Mouse (Mus musculus): ENCODE results near the gene Cdc27. TPM values are rescaled to one million over a fixed set of nuclear protein-coding genes. Genes with fewer than 3 reads are reported as not detected.
"Not testable (repeated sequence)": the region's sequence is repeated elsewhere in the genome, so short reads cannot be mapped to it uniquely, and the experiment has no call there.

Cdc27 gene
- polyA plus RNA-seq, 1 experiment from 2014 or later: 39.7 TPM

GRCm38 (mm10) chr11:104570515-104570914 is 20.1 kb upstream of the Cdc27 start:
- H3K4me3 ChIP-seq (ENCODE audit: control insufficient read depth in 1 of 2, insufficient read depth in 1 of 2, low read depth in 1 of 2, low read length in 2 of 2); H3K27me3 ChIP-seq (ENCODE audit: control insufficient read depth, insufficient read depth, low read length); H3K4me2 ChIP-seq (ENCODE audit: low read length); H3K9ac ChIP-seq (ENCODE audit: low read length); ATAC-seq (ENCODE audit: insufficient number of reproducible peaks, insufficient read depth, low FRiP score, low read depth); H3K9me3 ChIP-seq (ENCODE audit: control insufficient read depth, low read length); H3K27ac ChIP-seq (replicated peaks in 1 of 2; ENCODE audit: control insufficient read depth in 1 of 2, insufficient read depth in 1 of 2, low read depth in 2 of 2, low read length in 2 of 2); H3K36me3 ChIP-seq (ENCODE audit: control insufficient read depth, insufficient read depth, low read length): not testable (repeated sequence)
- WGBS: 87% methylated on average over 8 of the region's 8 CpGs
- peaks cover 24 to 34% of the 10 kb centered on the region in 2 experiments for H3K4me1 ChIP-seq (ENCODE audit: control insufficient read depth in 2 of 2, insufficient read depth in 2 of 2, low read length in 2 of 2)

GRCm38 (mm10) chr11:104568326-104568725 is 17.9 kb upstream of the Cdc27 start:
- no peak overlapping the region for H3K4me3 ChIP-seq (ENCODE audit: control insufficient read depth in 1 of 2, insufficient read depth in 1 of 2, low read depth in 1 of 2, low read length in 2 of 2)
- no peak overlapping the region for H3K9ac ChIP-seq (ENCODE audit: low read length)
- H3K27ac ChIP-seq (replicated peaks in 1 of 2; ENCODE audit: control insufficient read depth in 1 of 2, insufficient read depth in 1 of 2, low read depth in 2 of 2, low read length in 2 of 2): peak overlapping the region in 1 of 2 experiments; percentile 12; a peak in 3 of 4 replicates
- no peak overlapping the region for H3K4me2 ChIP-seq (ENCODE audit: low read length)
- ATAC-seq (ENCODE audit: insufficient number of reproducible peaks, insufficient read depth, low FRiP score, low read depth): no peak
- WGBS: 94% methylated on average over 4 of the region's 4 CpGs
- no peaks in the 10 kb centered on the region for H3K36me3 ChIP-seq (ENCODE audit: control insufficient read depth, insufficient read depth, low read length)
- H3K9me3 ChIP-seq (ENCODE audit: control insufficient read depth, low read length): peaks cover 5% of the 10 kb centered on the region; the same call in 1 of the 2 replicates
- H3K27me3 ChIP-seq (ENCODE audit: control insufficient read depth, insufficient read depth, low read length): no peaks in the 10 kb centered on the region
- H3K4me1 ChIP-seq (ENCODE audit: control insufficient read depth in 2 of 2, insufficient read depth in 2 of 2, low read length in 2 of 2): peaks cover 24 to 44% of the 10 kb centered on the region in 2 experiments

- Histone ChIP-seq H3K27me3 (ENCODE audit: control insufficient read depth, insufficient read depth, low read length) (no peaks in the 10 kb centered on the region), H3K27ac (replicated peaks in 1 of 2; ENCODE audit: control insufficient read depth in 1 of 2, insufficient read depth in 1 of 2, low read depth in 2 of 2, low read length in 2 of 2) (peak overlapping the region; percentile 10 to 12; a peak in 3 of 4 replicates), H3K4me3 (ENCODE audit: control insufficient read depth in 1 of 2, insufficient read depth in 1 of 2, low read depth in 1 of 2, low read length in 2 of 2) (no peak overlapping the region), H3K9me3 (ENCODE audit: control insufficient read depth, low read length) (peaks cover 5% of the 10 kb centered on the region; the same call in 1 of the 2 replicates), H3K4me2 (ENCODE audit: low read length) (no peak overlapping the region), H3K36me3 (ENCODE audit: control insufficient read depth, insufficient read depth, low read length) (no peaks in the 10 kb centered on the region), H3K4me1 (ENCODE audit: control insufficient read depth in 2 of 2, insufficient read depth in 2 of 2, low read length in 2 of 2) (peaks cover 24 to 45% of the 10 kb centered on the region in 2 experiments), H3K9ac (ENCODE audit: low read length) (no peak overlapping the region)
- 44% methylated on average over 9 of the region's 9 CpGs for WGBS
- 0 out of 2 replicates have a peak, but pooled peaks have one; percentile 22 for ATAC-seq (ENCODE audit: insufficient number of reproducible peaks, insufficient read depth, low FRiP score, low read depth)
These were observed 17.3 kb upstream of the Cdc27 start for GRCm38 (mm10) chr11:104567736-104568135.

- Histone ChIP-seq H3K4me2 (ENCODE audit: low read length) (no peak overlapping the region), H3K36me3 (ENCODE audit: control insufficient read depth, insufficient read depth, low read length) (no peaks in the 10 kb centered on the region), H3K9me3 (ENCODE audit: control insufficient read depth, low read length) (peaks cover 5% of the 10 kb centered on the region; the same call in 1 of the 2 replicates), H3K9ac (ENCODE audit: low read length) (no peak overlapping the region), H3K27me3 (ENCODE audit: control insufficient read depth, insufficient read depth, low read length) (no peaks in the 10 kb centered on the region), H3K4me3 (ENCODE audit: control insufficient read depth in 1 of 2, insufficient read depth in 1 of 2, low read depth in 1 of 2, low read length in 2 of 2) (no peak overlapping the region), H3K27ac (replicated peaks in 1 of 2; ENCODE audit: control insufficient read depth in 1 of 2, insufficient read depth in 1 of 2, low read depth in 2 of 2, low read length in 2 of 2) (peak overlapping the region in 1 of 2 experiments; percentile 41; a peak in 1 of 4 replicates), H3K4me1 (ENCODE audit: control insufficient read depth in 2 of 2, insufficient read depth in 2 of 2, low read length in 2 of 2) (peaks cover 21 to 39% of the 10 kb centered on the region in 2 experiments)
- no peak for ATAC-seq (ENCODE audit: insufficient number of reproducible peaks, insufficient read depth, low FRiP score, low read depth)
- 78% methylated on average over 2 of the region's 2 CpGs for WGBS
These were observed 16.4 kb upstream of the Cdc27 start for GRCm38 (mm10) chr11:104566796-104567195.

GRCm38 (mm10) chr11:104566097-104566496 is 15.7 kb upstream of the Cdc27 start:
- ATAC-seq (ENCODE audit: insufficient number of reproducible peaks, insufficient read depth, low FRiP score, low read depth): no peak
- no peak overlapping the region for H3K4me3 ChIP-seq (ENCODE audit: control insufficient read depth in 1 of 2, insufficient read depth in 1 of 2, low read depth in 1 of 2, low read length in 2 of 2)
- H3K4me1 ChIP-seq (ENCODE audit: control insufficient read depth in 2 of 2, insufficient read depth in 2 of 2, low read length in 2 of 2): peaks cover 23 to 46% of the 10 kb centered on the region in 2 experiments
- 51% methylated on average over 6 of the region's 6 CpGs for WGBS
- peak overlapping the region; percentile 10 to 41; a peak in 2 of 4 replicates for H3K27ac ChIP-seq (replicated peaks in 1 of 2; ENCODE audit: control insufficient read depth in 1 of 2, insufficient read depth in 1 of 2, low read depth in 2 of 2, low read length in 2 of 2)
- H3K4me2 ChIP-seq (ENCODE audit: low read length): no peak overlapping the region
- H3K9ac ChIP-seq (ENCODE audit: low read length): no peak overlapping the region
- no peaks in the 10 kb centered on the region for H3K27me3 ChIP-seq (ENCODE audit: control insufficient read depth, insufficient read depth, low read length)
- no peaks in the 10 kb centered on the region for H3K36me3 ChIP-seq (ENCODE audit: control insufficient read depth, insufficient read depth, low read length)
- H3K9me3 ChIP-seq (ENCODE audit: control insufficient read depth, low read length): peaks cover 5% of the 10 kb centered on the region; the same call in 1 of the 2 replicates

GRCm38 (mm10) chr11:104565172-104565571 is 14.8 kb upstream of the Cdc27 start:
- Histone ChIP-seq H3K27me3 (ENCODE audit: control insufficient read depth, insufficient read depth, low read length) (no peaks in the 10 kb centered on the region), H3K9ac (ENCODE audit: low read length) (no peak overlapping the region), H3K4me1 (ENCODE audit: control insufficient read depth in 2 of 2, insufficient read depth in 2 of 2, low read length in 2 of 2) (peaks cover 29 to 54% of the 10 kb centered on the region in 2 experiments), H3K4me3 (ENCODE audit: control insufficient read depth in 1 of 2, insufficient read depth in 1 of 2, low read depth in 1 of 2, low read length in 2 of 2) (no peak overlapping the region), H3K4me2 (ENCODE audit: low read length) (no peak overlapping the region), H3K36me3 (ENCODE audit: control insufficient read depth, insufficient read depth, low read length) (no peaks in the 10 kb centered on the region), H3K27ac (replicated peaks in 1 of 2; ENCODE audit: control insufficient read depth in 1 of 2, insufficient read depth in 1 of 2, low read depth in 2 of 2, low read length in 2 of 2) (peak overlapping the region in 1 of 2 experiments; percentile 41; a peak in 1 of 4 replicates), H3K9me3 (ENCODE audit: control insufficient read depth, low read length) (peaks cover 5% of the 10 kb centered on the region; the same call in 1 of the 2 replicates)
- WGBS: 69% methylated on average over 9 of the region's 9 CpGs
- no peak for ATAC-seq (ENCODE audit: insufficient number of reproducible peaks, insufficient read depth, low FRiP score, low read depth)

- Histone ChIP-seq H3K27me3 (ENCODE audit: control insufficient read depth, insufficient read depth, low read length) (no peaks in the 10 kb centered on the region), H3K4me3 (ENCODE audit: control insufficient read depth in 1 of 2, insufficient read depth in 1 of 2, low read depth in 1 of 2, low read length in 2 of 2) (no peak overlapping the region), H3K36me3 (ENCODE audit: control insufficient read depth, insufficient read depth, low read length) (no peaks in the 10 kb centered on the region), H3K9ac (ENCODE audit: low read length) (no peak overlapping the region), H3K9me3 (ENCODE audit: control insufficient read depth, low read length) (no peaks in the 10 kb centered on the region), H3K4me1 (ENCODE audit: control insufficient read depth in 2 of 2, insufficient read depth in 2 of 2, low read length in 2 of 2) (peaks cover 32 to 69% of the 10 kb centered on the region in 2 experiments), H3K27ac (replicated peaks in 1 of 2; ENCODE audit: control insufficient read depth in 1 of 2, insufficient read depth in 1 of 2, low read depth in 2 of 2, low read length in 2 of 2) (peak overlapping the region; percentile 29 to 45; a peak in 3 of 4 replicates), H3K4me2 (ENCODE audit: low read length) (no peak overlapping the region)
- no peak for ATAC-seq (ENCODE audit: insufficient number of reproducible peaks, insufficient read depth, low FRiP score, low read depth)
- WGBS: 12% methylated on average over 1 of the region's 1 CpGs
These were observed 13.1 kb upstream of the Cdc27 start for GRCm38 (mm10) chr11:104563496-104563895.

- 0 out of 2 replicates have a peak overlapping the region, but pooled peaks have one; percentile 26 for H3K4me2 ChIP-seq (ENCODE audit: low read length)
- WGBS: 2% methylated on average over 2 of the region's 2 CpGs
- H3K9ac ChIP-seq (ENCODE audit: low read length): 0 out of 2 replicates have a peak overlapping the region, but pooled peaks have one; percentile 21
- no peaks in the 10 kb centered on the region for H3K9me3 ChIP-seq (ENCODE audit: control insufficient read depth, low read length)
- no peaks in the 10 kb centered on the region for H3K27me3 ChIP-seq (ENCODE audit: control insufficient read depth, insufficient read depth, low read length)
- H3K36me3 ChIP-seq (ENCODE audit: control insufficient read depth, insufficient read depth, low read length): no peaks in the 10 kb centered on the region
- H3K27ac ChIP-seq (replicated peaks in 1 of 2; ENCODE audit: control insufficient read depth in 1 of 2, insufficient read depth in 1 of 2, low read depth in 2 of 2, low read length in 2 of 2): peak overlapping the region; percentile 85 to 88
- peak; percentile 69; the same call in 1 of the 2 replicates for ATAC-seq (ENCODE audit: insufficient number of reproducible peaks, insufficient read depth, low FRiP score, low read depth)
- peaks cover 20 to 58% of the 10 kb centered on the region in 2 experiments for H3K4me1 ChIP-seq (ENCODE audit: control insufficient read depth in 2 of 2, insufficient read depth in 2 of 2, low read length in 2 of 2)
- H3K4me3 ChIP-seq (ENCODE audit: control insufficient read depth in 1 of 2, insufficient read depth in 1 of 2, low read depth in 1 of 2, low read length in 2 of 2): no peak overlapping the region
These were observed 10.6 kb upstream of the Cdc27 start for GRCm38 (mm10) chr11:104560971-104561370.

Data from heart, embryonic 14.5 days (tissue).